8 mouse cellular contexts compared by ENCODE assay signal in the genomic region with DNA sequence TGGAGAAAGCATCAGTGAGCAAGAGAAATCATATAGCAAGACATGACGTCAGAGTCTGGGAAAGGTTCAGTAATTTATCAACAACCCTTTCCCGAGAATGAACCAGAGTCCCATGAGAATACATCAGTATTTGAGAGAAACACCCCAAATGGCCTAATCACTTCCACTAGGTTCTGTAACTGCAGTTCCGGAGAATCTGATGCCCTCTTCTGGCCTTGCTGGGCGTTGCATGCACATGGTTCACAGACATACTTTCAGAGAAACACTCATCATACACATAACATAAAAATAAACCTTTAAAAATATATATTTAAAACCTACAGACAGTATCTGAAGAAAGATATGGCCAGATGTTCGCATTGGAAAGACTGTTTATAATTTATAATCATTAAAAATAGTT. TPM values are rescaled to one million over a fixed set of nuclear protein-coding genes. Genes with fewer than 3 reads are reported as not detected.
DNase-seq lines count a peak whose midpoint lies in the region; ATAC-seq and TF ChIP-seq lines count a peak whose summit lies in the region.

No protein-coding gene starts in this region.

- CTCF ChIA-PET in Patski (lab: Charles Lee) = interaction anchor here (1.4 kb wide), 1 partner anchor 10 kb away, joined by 3 read pairs; no protein-coding TSS in a partner anchor

- no peaks in the 10 kb centered on the region for H3K36me3 ChIP-seq in forebrain, embryonic 15.5 days

- WGBS in lung, adult 2 months = 58% methylated on average over 5 of the region's 5 CpGs
- 54% methylated on average over 5 of the region's 5 CpGs for WGBS in forebrain, embryonic 15.5 days

- H3K9me3 ChIP-seq in forebrain, embryonic 15.5 days = no peaks in the 10 kb centered on the region

- H3K4me1 ChIP-seq in lung, adult 2 months (ENCODE audit: control insufficient read depth, insufficient read depth, low read length) = no peaks in the 10 kb centered on the region; the same call in 1 of the 2 replicates
- H3K4me1 ChIP-seq in forebrain, embryonic 15.5 days = peaks cover 11% of the 10 kb centered on the region; the same call in 1 of the 2 replicates

- peak; percentile 45 for DNase-seq in embryo, embryonic 10 days (ENCODE audit: low spot score)
- DNase-seq in embryo, embryonic 9.5 days (ENCODE audit: extremely low spot score) = no peak
- DNase-seq in lung, adult 2 months = no peak
- no peak for DNase-seq in lung, adult 18-20 months
- no peak for DNase-seq in Patski (ENCODE audit: low read depth, low spot score)
- DNase-seq in lung, postnatal 14 days = peak; percentile 35
- no peak for DNase-seq in urinary bladder, postnatal 10 days (ENCODE audit: low spot score)

- peaks cover 29% of the 10 kb centered on the region for H3K27me3 ChIP-seq in Patski
- H3K27me3 ChIP-seq in forebrain, embryonic 15.5 days = peaks cover 13% of the 10 kb centered on the region; the same call in 1 of the 2 replicates

- H3K27ac ChIP-seq in forebrain, embryonic 15.5 days (replicated peaks) = no peak overlapping the region

- TF ChIP-seq CTCF in lung, adult 2 months (IDR thresholded peaks at IDR 0.05; ENCODE audit: insufficient read depth, low read length) = peak; percentile 59
- peak; percentile 79 for TF ChIP-seq CTCF in Patski (IDR thresholded peaks at IDR 0.05)

- POLR2A ChIA-PET in Patski (lab: Charles Lee) = interaction anchor here (1.3 kb wide), 1 partner anchor 24 kb away, joined by 3 read pairs; no protein-coding TSS in a partner anchor

- in situ Hi-C loops in Patski (cut with MboI; ENCODE audit: low pct_unique_long_range_greater_than_20kb) = loop anchor here (5.0 kb wide), 1 partner anchor 155 kb away; no protein-coding TSS in a partner anchor

- H3K4me2 ChIP-seq in forebrain, embryonic 15.5 days (replicated peaks) = no peak overlapping the region

- no peak overlapping the region for H3K4me3 ChIP-seq in lung, adult 2 months (replicated peaks; ENCODE audit: extremely low read depth, low read depth, low read length)
- no peak overlapping the region for H3K4me3 ChIP-seq in forebrain, embryonic 15.5 days

- no peak for TF ChIP-seq POLR2A in lung, adult 2 months (IDR thresholded peaks at IDR 0.05; ENCODE audit: borderline replicate concordance, extremely low read depth, low read depth, low read length)

- no peak overlapping the region for H3K9ac ChIP-seq in forebrain, embryonic 15.5 days (replicated peaks)

- no peak for ATAC-seq in Patski
- no peak for ATAC-seq in forebrain, embryonic 15.5 days (replicated peaks)

RNA-seq across cellular contexts. Expression of a gene that starts 3.9 kb away (rescaled TPM):
- 50.3 and 57.1 TPM in 2 replicates for polyA plus RNA-seq in lung, adult 2 months (2012; rRNA removed)
- polyA plus RNA-seq in Patski (2021) = 0.05 TPM
- 3.7 and 4.1 TPM in 2 replicates for polyA plus RNA-seq in forebrain, embryonic 15.5 days (2015; fragmentation: Nextera tagmentation; extraction: Ambion mirVana)

Comparison
In these comparisons a context has a peak if more than half of its experiments do, and no peak if none do; other contexts are left out.
1. DNase-seq: peak in embryo, embryonic 10 days (single experiment) and lung, postnatal 14 days (single experiment); none in embryo, embryonic 9.5 days (single experiment), lung, adult 2 months (single experiment), lung, adult 18-20 months (0 of 2), Patski (single experiment) and urinary bladder, postnatal 10 days (single experiment).
2. RNA of a gene that starts 3.9 kb away (polyA plus RNA-seq): 50.3 to 57.1 TPM in lung, adult 2 months; 3.7 to 4.1 TPM in forebrain, embryonic 15.5 days and 0.05 TPM in Patski (single experiment); every median in the first group is over 10 times any median in the second.